Mouse (Mus musculus): ENCODE data around the gene Socs7. TPM values are rescaled to one million over a fixed set of nuclear protein-coding genes. Genes with fewer than 3 reads are reported as not detected.
A peak's percentile ranks its signal among the peaks of the same experiment; 100 is the strongest.

Gene Socs7
- polyA plus RNA-seq, 1 experiment from 2014 or later = 2.4 TPM

DNA sequence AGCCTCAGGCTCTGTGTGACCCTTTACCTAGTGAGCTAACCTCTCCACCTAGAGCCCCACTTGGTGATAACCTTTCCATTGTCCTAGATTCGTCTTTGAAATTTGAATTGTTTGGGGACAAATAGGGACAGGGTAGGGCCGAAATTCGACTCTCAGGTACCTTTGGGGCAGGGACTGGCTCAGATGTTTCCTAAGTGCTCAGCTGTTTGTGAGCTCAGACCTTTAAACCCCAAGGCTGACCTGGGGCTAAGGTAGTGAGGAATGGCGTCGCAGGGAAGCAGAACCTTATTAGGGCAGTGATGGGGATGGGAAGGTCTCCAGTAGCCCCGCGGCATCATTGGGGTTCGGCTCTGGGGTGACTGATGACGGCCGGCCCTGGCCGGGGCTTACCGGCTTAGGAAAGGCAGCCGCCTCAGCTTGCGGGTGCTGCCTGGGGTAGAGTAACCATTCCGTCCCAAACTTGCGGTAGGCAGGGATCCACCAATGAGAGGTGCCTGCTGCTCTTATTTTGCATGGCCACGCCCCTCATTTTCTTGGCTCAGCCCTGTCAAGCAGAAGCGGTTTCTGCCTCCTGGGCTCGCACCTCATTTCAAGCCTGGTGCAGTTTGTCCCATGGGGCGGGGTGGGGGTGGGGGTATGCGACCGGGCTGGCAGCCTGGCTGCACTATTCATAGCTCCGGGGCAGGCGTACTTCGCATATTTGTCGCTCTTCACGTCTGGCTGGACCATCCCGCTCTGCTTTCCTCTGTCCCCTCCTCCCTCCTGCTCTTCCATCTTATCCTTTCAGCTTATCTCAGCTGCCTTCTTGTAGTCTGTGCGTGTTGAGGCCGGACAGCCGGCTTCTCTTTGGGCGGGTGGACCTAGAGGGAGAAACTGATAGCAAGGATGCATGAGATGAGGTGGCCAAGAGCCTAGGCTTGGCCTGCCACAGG is 65.7 kb downstream of the Socs7 start:
- H3K9ac ChIP-seq (replicated peaks; ENCODE audit: low read length) = peak overlapping the region; percentile 39
- ATAC-seq (replicated peaks; ENCODE audit: insufficient number of reproducible peaks, low FRiP score, low TSS enrichment, low read depth) = peak; percentile 85
- no peaks in the 10 kb centered on the region for H3K27me3 ChIP-seq (ENCODE audit: control insufficient read depth, insufficient read depth, low read length)
- no peak overlapping the region; the same call in 1 of the 2 replicates for H3K27ac ChIP-seq (replicated peaks; ENCODE audit: low read depth, low read length)
- peak; percentile 90 for DNase-seq (ENCODE audit: low spot score)
- peaks cover 6% of the 10 kb centered on the region for H3K4me1 ChIP-seq (ENCODE audit: control insufficient read depth, insufficient read depth, low read length)
- H3K4me2 ChIP-seq (ENCODE audit: low read depth, low read length) = peak overlapping the region; percentile 77
- under 1% methylated on average over 32 of the region's 32 CpGs for WGBS
- peak overlapping the region; percentile 30 for H3K4me3 ChIP-seq (ENCODE audit: low read depth, low read length)
- H3K36me3 ChIP-seq (replicated peaks; ENCODE audit: control insufficient read depth, insufficient read depth, low read depth, low read length) = no peaks in the 10 kb centered on the region
- H3K9me3 ChIP-seq (replicated peaks; ENCODE audit: control insufficient read depth, low read length) = no peaks in the 10 kb centered on the region

DNA sequence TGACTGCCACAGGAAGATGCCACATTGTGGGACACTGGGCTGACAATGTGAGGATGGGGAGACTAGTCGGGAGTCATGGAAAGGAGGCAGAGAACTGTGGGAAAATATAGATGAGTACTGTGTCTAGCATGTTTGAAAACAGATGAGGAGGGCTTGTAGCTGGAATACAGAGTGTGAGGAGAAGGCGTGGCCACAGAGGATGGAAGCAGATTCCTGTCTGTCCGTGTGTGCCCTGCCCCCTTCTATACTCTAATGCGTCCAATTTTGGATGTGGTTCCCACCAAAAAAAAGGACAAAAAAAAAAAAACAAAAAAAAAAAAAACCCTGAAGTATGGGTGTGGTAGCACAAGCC is 66.4 kb downstream of the Socs7 start:
- Histone ChIP-seq H3K36me3 (replicated peaks; ENCODE audit: control insufficient read depth, insufficient read depth, low read depth, low read length) (no peaks in the 10 kb centered on the region), H3K27me3 (ENCODE audit: control insufficient read depth, insufficient read depth, low read length) (no peaks in the 10 kb centered on the region), H3K4me2 (ENCODE audit: low read depth, low read length) (peak overlapping the region; percentile 77), H3K27ac (replicated peaks; ENCODE audit: low read depth, low read length) (no peak overlapping the region), H3K4me1 (ENCODE audit: control insufficient read depth, insufficient read depth, low read length) (peaks cover 6% of the 10 kb centered on the region), H3K4me3 (ENCODE audit: low read depth, low read length) (peak overlapping the region; percentile 30; the same call in 1 of the 2 replicates), H3K9me3 (replicated peaks; ENCODE audit: control insufficient read depth, low read length) (no peaks in the 10 kb centered on the region), H3K9ac (replicated peaks; ENCODE audit: low read length) (peak overlapping the region; percentile 39; the same call in 1 of the 2 replicates)
- DNase-seq (ENCODE audit: low spot score) (no peak), ATAC-seq (replicated peaks; ENCODE audit: insufficient number of reproducible peaks, low FRiP score, low TSS enrichment, low read depth) (no peak)
- 48% methylated on average over 4 of the region's 4 CpGs for WGBS

DNA sequence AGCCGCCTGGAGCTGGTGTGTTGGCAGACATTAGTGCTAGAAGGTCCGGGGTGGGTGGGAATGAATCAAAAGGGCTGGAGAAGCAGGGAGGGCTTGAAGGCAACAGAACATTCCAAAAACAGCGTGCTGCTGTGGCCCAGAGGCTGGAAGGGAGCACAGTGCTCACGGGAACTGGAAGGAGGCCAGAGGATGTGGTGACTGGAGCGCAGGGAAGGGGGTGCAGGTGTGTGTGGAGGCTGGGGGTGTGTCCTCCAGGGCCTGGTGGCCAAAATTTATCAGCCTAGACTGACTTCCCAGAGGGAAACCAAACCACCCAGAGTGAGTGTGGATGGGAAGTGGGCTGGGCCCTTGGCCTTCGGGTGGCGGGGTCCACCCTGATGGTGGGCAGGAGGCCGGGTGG is 67.3 kb downstream of the Socs7 start:
- Histone ChIP-seq H3K4me1 (ENCODE audit: control insufficient read depth, insufficient read depth, low read length) (peaks cover 6% of the 10 kb centered on the region), H3K36me3 (replicated peaks; ENCODE audit: control insufficient read depth, insufficient read depth, low read depth, low read length) (no peaks in the 10 kb centered on the region), H3K4me2 (ENCODE audit: low read depth, low read length) (no peak overlapping the region), H3K27me3 (ENCODE audit: control insufficient read depth, insufficient read depth, low read length) (no peaks in the 10 kb centered on the region), H3K9me3 (replicated peaks; ENCODE audit: control insufficient read depth, low read length) (no peaks in the 10 kb centered on the region), H3K9ac (replicated peaks; ENCODE audit: low read length) (no peak overlapping the region), H3K4me3 (ENCODE audit: low read depth, low read length) (no peak overlapping the region), H3K27ac (replicated peaks; ENCODE audit: low read depth, low read length) (no peak overlapping the region)
- ATAC-seq (replicated peaks; ENCODE audit: insufficient number of reproducible peaks, low FRiP score, low TSS enrichment, low read depth) = no peak
- 90% methylated on average over 8 of the region's 8 CpGs for WGBS
- no peak for DNase-seq (ENCODE audit: low spot score)

DNA sequence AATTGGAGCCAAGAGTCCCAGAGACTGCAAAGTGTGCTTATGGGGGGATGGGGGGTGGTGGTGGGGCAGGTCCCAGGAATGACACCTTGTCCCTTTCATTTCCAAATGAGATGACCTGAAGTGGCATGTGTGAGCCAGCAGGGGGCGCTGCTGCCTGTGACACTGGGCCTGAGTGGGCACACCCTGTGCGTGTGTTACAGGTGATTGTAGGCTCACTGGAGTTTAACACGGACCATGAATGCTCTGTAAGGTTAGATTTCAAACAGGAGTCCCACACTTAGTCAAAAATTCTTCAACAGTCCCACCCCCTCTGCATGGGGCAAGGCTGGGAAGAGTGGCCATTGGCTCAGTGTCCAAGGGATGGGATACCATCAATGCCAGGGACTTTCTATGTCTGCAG is 69.7 kb downstream of the Socs7 start:
- ATAC-seq (replicated peaks; ENCODE audit: insufficient number of reproducible peaks, low FRiP score, low TSS enrichment, low read depth) (no peak), DNase-seq (ENCODE audit: low spot score) (peak; percentile 66)
- H3K4me3 ChIP-seq (ENCODE audit: low read depth, low read length) = no peak overlapping the region
- no peaks in the 10 kb centered on the region for H3K36me3 ChIP-seq (replicated peaks; ENCODE audit: control insufficient read depth, insufficient read depth, low read depth, low read length)
- H3K9ac ChIP-seq (replicated peaks; ENCODE audit: low read length) = no peak overlapping the region
- peaks cover 6% of the 10 kb centered on the region for H3K4me1 ChIP-seq (ENCODE audit: control insufficient read depth, insufficient read depth, low read length)
- H3K4me2 ChIP-seq (ENCODE audit: low read depth, low read length) = no peak overlapping the region
- no peaks in the 10 kb centered on the region for H3K9me3 ChIP-seq (replicated peaks; ENCODE audit: control insufficient read depth, low read length)
- no peaks in the 10 kb centered on the region for H3K27me3 ChIP-seq (ENCODE audit: control insufficient read depth, insufficient read depth, low read length)
- H3K27ac ChIP-seq (replicated peaks; ENCODE audit: low read depth, low read length) = no peak overlapping the region
- WGBS = 15% methylated on average over 3 of the region's 3 CpGs

DNA sequence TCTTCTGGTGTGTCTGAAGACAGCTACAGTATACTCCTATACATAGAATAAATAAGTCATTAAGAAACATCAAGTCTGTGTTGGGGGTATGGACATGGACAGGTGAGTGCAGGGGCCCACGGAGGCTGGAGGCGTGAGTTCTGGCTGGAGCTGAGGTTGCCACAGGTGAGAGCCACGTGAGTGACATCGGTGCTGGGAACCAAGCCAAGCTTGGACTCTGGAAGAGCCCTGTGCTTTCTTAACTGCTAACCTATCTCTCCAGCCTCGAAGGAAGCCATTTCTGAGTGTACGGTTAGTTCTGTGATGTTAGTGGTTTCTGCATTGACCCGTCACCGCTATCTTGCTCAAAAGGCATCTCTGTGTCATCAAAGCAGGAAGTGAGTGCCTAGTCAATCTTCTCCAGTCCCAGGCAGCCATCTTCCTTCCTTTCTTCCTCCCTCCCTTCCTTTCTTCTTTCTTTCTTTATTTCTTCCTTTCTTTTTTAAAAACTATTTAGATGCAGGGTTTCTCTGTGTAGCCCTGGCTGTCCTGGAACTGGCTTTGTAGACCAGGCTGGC is 70.7 kb downstream of the Socs7 start:
- no peaks in the 10 kb centered on the region for H3K9me3 ChIP-seq (replicated peaks; ENCODE audit: control insufficient read depth, low read length)
- ATAC-seq (replicated peaks; ENCODE audit: insufficient number of reproducible peaks, low FRiP score, low TSS enrichment, low read depth) = no peak
- no peaks in the 10 kb centered on the region for H3K27me3 ChIP-seq (ENCODE audit: control insufficient read depth, insufficient read depth, low read length)
- no peak for DNase-seq (ENCODE audit: low spot score)
- no peak overlapping the region for H3K4me2 ChIP-seq (ENCODE audit: low read depth, low read length)
- WGBS = 92% methylated on average over 8 of the region's 8 CpGs
- no peak overlapping the region for H3K27ac ChIP-seq (replicated peaks; ENCODE audit: low read depth, low read length)
- H3K9ac ChIP-seq (replicated peaks; ENCODE audit: low read length) = no peak overlapping the region
- peaks cover 8% of the 10 kb centered on the region for H3K4me1 ChIP-seq (ENCODE audit: control insufficient read depth, insufficient read depth, low read length)
- H3K36me3 ChIP-seq (replicated peaks; ENCODE audit: control insufficient read depth, insufficient read depth, low read depth, low read length) = no peaks in the 10 kb centered on the region
- H3K4me3 ChIP-seq (ENCODE audit: low read depth, low read length) = no peak overlapping the region

DNA sequence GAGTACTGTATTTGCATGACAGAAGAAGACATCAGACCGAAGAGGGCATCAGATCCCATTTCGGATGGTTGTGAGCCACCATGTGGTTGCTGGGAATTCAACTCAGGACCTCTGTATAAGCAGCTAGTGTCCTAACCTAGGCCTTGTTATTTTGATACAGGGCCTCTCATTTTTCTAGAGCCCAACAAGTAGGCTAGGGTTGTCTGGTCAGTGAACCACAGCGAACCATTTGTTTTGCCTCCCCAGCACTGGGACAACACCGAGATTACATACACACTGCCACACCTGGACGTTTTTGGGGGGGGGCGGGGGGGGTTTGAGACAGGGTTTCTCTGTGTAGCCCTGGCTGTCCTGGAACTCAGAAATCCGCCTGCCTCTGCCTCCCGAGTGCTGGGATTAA is 71.8 kb downstream of the Socs7 start:
- 74% methylated on average over 8 of the region's 8 CpGs for WGBS
- no peaks in the 10 kb centered on the region for H3K36me3 ChIP-seq (replicated peaks; ENCODE audit: control insufficient read depth, insufficient read depth, low read depth, low read length)
- H3K27ac ChIP-seq (replicated peaks; ENCODE audit: low read depth, low read length) = no peak overlapping the region
- no peaks in the 10 kb centered on the region for H3K9me3 ChIP-seq (replicated peaks; ENCODE audit: control insufficient read depth, low read length)
- no peak overlapping the region for H3K9ac ChIP-seq (replicated peaks; ENCODE audit: low read length)
- H3K4me3 ChIP-seq (ENCODE audit: low read depth, low read length) = no peak overlapping the region
- ATAC-seq (replicated peaks; ENCODE audit: insufficient number of reproducible peaks, low FRiP score, low TSS enrichment, low read depth) (no peak), DNase-seq (ENCODE audit: low spot score) (no peak)
- H3K4me1 ChIP-seq (ENCODE audit: control insufficient read depth, insufficient read depth, low read length) = peaks cover 7% of the 10 kb centered on the region
- no peaks in the 10 kb centered on the region for H3K27me3 ChIP-seq (ENCODE audit: control insufficient read depth, insufficient read depth, low read length)
- H3K4me2 ChIP-seq (ENCODE audit: low read depth, low read length) = no peak overlapping the region

DNA sequence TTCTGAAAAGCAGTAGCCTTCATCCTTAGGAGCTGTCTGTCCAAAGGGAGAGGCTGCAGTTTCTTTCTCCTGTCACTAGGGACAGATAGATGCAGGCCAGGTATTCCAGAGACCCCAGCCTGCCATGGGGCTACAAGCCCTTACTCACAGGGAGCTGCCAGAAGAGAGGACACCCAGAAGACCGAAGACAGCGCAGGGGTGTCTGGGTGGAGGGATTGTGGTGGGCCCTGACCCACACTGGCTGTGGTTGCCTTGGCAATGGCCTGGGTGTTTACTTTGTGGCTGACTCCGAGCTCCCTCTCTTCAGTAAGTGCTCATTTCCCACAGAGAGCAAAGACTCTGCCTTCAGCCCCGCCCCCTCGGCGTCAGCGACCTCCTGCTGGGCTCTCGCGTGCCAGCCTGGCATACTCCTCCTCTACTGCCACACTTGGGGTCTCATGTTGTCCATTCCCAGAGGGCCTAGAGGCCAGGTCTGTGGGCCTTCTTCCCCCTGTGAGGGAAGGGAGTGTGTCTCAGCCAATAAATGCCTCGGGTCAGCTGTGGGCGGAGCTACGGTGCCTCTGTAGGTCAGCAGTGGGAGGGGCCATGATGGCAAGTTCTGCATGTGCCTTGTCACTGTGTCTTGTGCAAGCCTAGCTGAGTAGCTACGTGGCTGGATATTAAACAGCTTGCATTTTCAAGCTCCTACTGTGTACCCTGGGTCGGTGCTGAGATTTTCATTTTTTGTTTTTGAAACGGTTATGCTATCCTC is 72.5 kb downstream of the Socs7 start:
- no peaks in the 10 kb centered on the region for H3K36me3 ChIP-seq (replicated peaks; ENCODE audit: control insufficient read depth, insufficient read depth, low read depth, low read length)
- H3K4me3 ChIP-seq (ENCODE audit: low read depth, low read length) = peak overlapping the region; percentile 37
- peak; percentile 81 for DNase-seq (ENCODE audit: low spot score)
- peak overlapping the region; percentile 56 for H3K4me2 ChIP-seq (ENCODE audit: low read depth, low read length)
- peaks cover 8% of the 10 kb centered on the region for H3K4me1 ChIP-seq (ENCODE audit: control insufficient read depth, insufficient read depth, low read length)
- no peak overlapping the region for H3K9ac ChIP-seq (replicated peaks; ENCODE audit: low read length)
- 4% methylated on average over 15 of the region's 15 CpGs for WGBS
- no peaks in the 10 kb centered on the region for H3K9me3 ChIP-seq (replicated peaks; ENCODE audit: control insufficient read depth, low read length)
- H3K27ac ChIP-seq (replicated peaks; ENCODE audit: low read depth, low read length) = peak overlapping the region; percentile 43; the same call in 1 of the 2 replicates
- peaks cover 3% of the 10 kb centered on the region; the same call in 1 of the 2 replicates for H3K27me3 ChIP-seq (ENCODE audit: control insufficient read depth, insufficient read depth, low read length)
- peak; percentile 36; the same call in 1 of the 2 replicates for ATAC-seq (replicated peaks; ENCODE audit: insufficient number of reproducible peaks, low FRiP score, low TSS enrichment, low read depth)
